Mouse (Mus musculus) forebrain, embryonic 14.5 days (tissue): ENCODE measurements around the gene Gnpat. TPM values are rescaled to one million over a fixed set of nuclear protein-coding genes. Genes with fewer than 3 reads are reported as not detected.

ENCODE experiments used
- ATAC-seq: fragments of 200-750 bp; cut with Nextera tagmentation; 2 replicates; pipeline ENCODE4 v1.8.0; 2017; ENCODE audit warnings: mild to moderate bottlenecking, moderate library complexity
- DNase-seq: peaks from one replicate; pipeline ENCODE4 v3.0.0-alpha.2; 2015; ENCODE audit warnings: low spot score
- H3K27ac ChIP-seq: fragments of 300-500 bp; sonication (generic); 2 replicates; pipeline ENCODE4 v1.5.1; 2014; ENCODE audit warnings: low read depth, mild to moderate bottlenecking, control low read depth, low read length, moderate library complexity
- H3K27me3 ChIP-seq: fragments of 300-500 bp; sonication (generic); replicated peaks from 2 replicates; pipeline ENCODE4 v1.6.1; 2014; ENCODE audit warnings: low read length, control low read depth, mixed read lengths; ENCODE audit not compliant: control insufficient read depth, insufficient read depth
- H3K36me3 ChIP-seq: fragments of 300-500 bp; sonication (generic); 2 replicates; pipeline ENCODE4 v1.6.1; 2014; ENCODE audit warnings: low read length, control low read depth; ENCODE audit not compliant: control insufficient read depth, insufficient read depth
- H3K4me1 ChIP-seq: fragments of 300-500 bp; sonication (generic); 2 replicates; pipeline ENCODE4 v1.6.1; 2014; ENCODE audit warnings: antibody characterized with exemption, low read length, control low read depth; ENCODE audit not compliant: control insufficient read depth, insufficient read depth
- H3K4me2 ChIP-seq: fragments of 300-500 bp; sonication (generic); 2 replicates; pipeline ENCODE4 v1.6.1; 2014; ENCODE audit warnings: mild to moderate bottlenecking, control low read depth, low read length
- H3K4me3 ChIP-seq: fragments of 300-500 bp; sonication (generic); 2 replicates; pipeline ENCODE4 v1.5.1; 2014; ENCODE audit warnings: low read depth, low read length, control low read depth
- H3K9ac ChIP-seq: fragments of 300-500 bp; sonication (generic); 2 replicates; pipeline ENCODE4 v1.6.1; 2014; ENCODE audit warnings: mild to moderate bottlenecking, low read length, control low read depth, moderate library complexity
- H3K9me3 ChIP-seq: fragments of 300-500 bp; sonication (generic); replicated peaks from 2 replicates; pipeline ENCODE4 v1.6.1; 2016; ENCODE audit warnings: low read length, control low read depth, mixed read lengths; ENCODE audit not compliant: control insufficient read depth
- whole genome bisulfite sequencing: fragments of 180-500 bp; shearing (Covaris S2); extraction: QIAGEN DNeasy Blood & Tissue Kit; methylation state at CpG from one replicate; pipeline ENCODE4 v1.1.7; 2014; 5-methylcytosine and 5-hydroxymethylcytosine counted together
- polyA plus RNA-seq: library from polyadenylated mRNA; unstranded; fragments of >200 nt; fragmentation: Nextera tagmentation; extraction: Ambion mirVana; gene quantifications from 2 replicates; pipeline ENCODE4 v1.2.1, GENCODE M21; 2014

Gnpat gene
- polyA plus RNA-seq, 1 experiment from 2014 or later, result 95.5 TPM

- ATAC-seq, result no peak
- H3K4me1 ChIP-seq, result peaks cover 16% of the 10 kb centered on the region
- peaks cover 58% of the 10 kb centered on the region for H3K36me3 ChIP-seq
- peak overlapping the region; percentile 79 for H3K9ac ChIP-seq
- WGBS, result 7% methylated on average over 31 of the region's 31 CpGs
- H3K9me3 ChIP-seq, result no peaks in the 10 kb centered on the region
- peak overlapping the region; percentile 93 for H3K4me3 ChIP-seq
- no peak for DNase-seq
- no peaks in the 10 kb centered on the region for H3K27me3 ChIP-seq
- peak overlapping the region; percentile 79; the same call in 1 of the 2 replicates for H3K27ac ChIP-seq
- H3K4me2 ChIP-seq, result peak overlapping the region; percentile 92
These were observed 35.5 kb downstream of the Gnpat start for GRCm38 (mm10) chr8:124898251-124898905.

- WGBS, result 93% methylated on average over 15 of the region's 15 CpGs
- Histone ChIP-seq H3K4me2 (no peak overlapping the region), H3K36me3 (peaks cover 82% of the 10 kb centered on the region), H3K27ac (no peak overlapping the region), H3K4me3 (no peak overlapping the region), H3K4me1 (peaks cover 7% of the 10 kb centered on the region; the same call in 1 of the 2 replicates), H3K9me3 (no peaks in the 10 kb centered on the region), H3K9ac (no peak overlapping the region), H3K27me3 (no peaks in the 10 kb centered on the region)
- DNase-seq (no peak), ATAC-seq (no peak)
These were observed 40.4 kb downstream of the Gnpat start for GRCm38 (mm10) chr8:124903198-124903597.

GRCm38 (mm10) chr8:124905482-124905881 is 42.6 kb downstream of the Gnpat start:
- Histone ChIP-seq H3K27me3 (no peaks in the 10 kb centered on the region), H3K27ac (no peak overlapping the region), H3K4me3 (no peak overlapping the region), H3K4me2 (no peak overlapping the region), H3K4me1 (no peaks in the 10 kb centered on the region), H3K9me3 (no peaks in the 10 kb centered on the region), H3K36me3 (peaks cover 91% of the 10 kb centered on the region), H3K9ac (no peak overlapping the region)
- no peak for DNase-seq
- WGBS, result 89% methylated on average over 2 of the region's 2 CpGs
- no peak for ATAC-seq

- 95% methylated on average over 16 of the region's 16 CpGs for WGBS
- peaks cover 92% of the 10 kb centered on the region for H3K36me3 ChIP-seq
These were observed 47.1 kb downstream of the Gnpat start for GRCm38 (mm10) chr8:124909936-124910335.

GRCm38 (mm10) chr8:124910349-124910748 is 47.5 kb downstream of the Gnpat start:
- 89% methylated on average over 10 of the region's 10 CpGs for WGBS
- Histone ChIP-seq H3K4me2 (no peak overlapping the region), H3K4me3 (no peak overlapping the region), H3K4me1 (no peaks in the 10 kb centered on the region), H3K27ac (no peak overlapping the region), H3K36me3 (peaks cover 93% of the 10 kb centered on the region), H3K9ac (no peak overlapping the region), H3K9me3 (no peaks in the 10 kb centered on the region), H3K27me3 (no peaks in the 10 kb centered on the region)
- ATAC-seq, result no peak
- no peak for DNase-seq

More at GRCm38 (mm10) chr8:124909936-124910335, 47.1 kb downstream of the Gnpat start:
- no peaks in the 10 kb centered on the region for H3K9me3 ChIP-seq
- no peak overlapping the region for H3K4me2 ChIP-seq
- no peaks in the 10 kb centered on the region for H3K4me1 ChIP-seq
- no peak overlapping the region for H3K9ac ChIP-seq
- no peaks in the 10 kb centered on the region for H3K27me3 ChIP-seq
- no peak overlapping the region for H3K27ac ChIP-seq
- DNase-seq (no peak), ATAC-seq (no peak)
- no peak overlapping the region for H3K4me3 ChIP-seq

GRCm38 (mm10) chr8:124911938-124912872 is 49.4 kb downstream of the Gnpat start:
- no peak overlapping the region for H3K27ac ChIP-seq
- no peak for ATAC-seq
- 83% methylated on average over 17 of the region's 17 CpGs for WGBS
- no peaks in the 10 kb centered on the region for H3K4me1 ChIP-seq
- DNase-seq, result no peak
- peaks cover 78% of the 10 kb centered on the region for H3K36me3 ChIP-seq
- H3K9me3 ChIP-seq, result no peaks in the 10 kb centered on the region
- no peaks in the 10 kb centered on the region for H3K27me3 ChIP-seq
- H3K9ac ChIP-seq, result no peak overlapping the region
- H3K4me2 ChIP-seq, result no peak overlapping the region
- no peak overlapping the region for H3K4me3 ChIP-seq

GRCm38 (mm10) chr8:124914061-124914460 is 51.2 kb downstream of the Gnpat start:
- H3K4me1 ChIP-seq, result no peaks in the 10 kb centered on the region
- no peaks in the 10 kb centered on the region for H3K27me3 ChIP-seq
- H3K4me2 ChIP-seq, result no peak overlapping the region
- no peak overlapping the region for H3K4me3 ChIP-seq
- H3K36me3 ChIP-seq, result peaks cover 59% of the 10 kb centered on the region
- DNase-seq (no peak), ATAC-seq (no peak)
- WGBS, result 97% methylated on average over 5 of the region's 5 CpGs
- no peak overlapping the region for H3K27ac ChIP-seq
- H3K9ac ChIP-seq, result no peak overlapping the region
- no peaks in the 10 kb centered on the region for H3K9me3 ChIP-seq

- DNase-seq, result no peak
- H3K36me3 ChIP-seq, result peaks cover 25% of the 10 kb centered on the region
- H3K27ac ChIP-seq, result no peak overlapping the region
- no peak overlapping the region for H3K4me3 ChIP-seq
- H3K4me2 ChIP-seq, result no peak overlapping the region
- ATAC-seq, result no peak
- H3K9me3 ChIP-seq, result no peaks in the 10 kb centered on the region
- H3K9ac ChIP-seq, result no peak overlapping the region
- H3K27me3 ChIP-seq, result no peaks in the 10 kb centered on the region
- H3K4me1 ChIP-seq, result no peaks in the 10 kb centered on the region
- WGBS, result 76% methylated on average over 18 of the region's 18 CpGs
These were observed 55.1 kb downstream of the Gnpat start for GRCm38 (mm10) chr8:124917741-124918484.
